Mouse (Mus musculus) kidney, postnatal 0 days (tissue): ENCODE measurements around the gene Rac3. TPM values are rescaled to one million over a fixed set of nuclear protein-coding genes. Genes with fewer than 3 reads are reported as not detected.
"Not testable (repeated sequence)": the region's sequence is repeated elsewhere in the genome, so short reads cannot be mapped to it uniquely, and the experiment has no call there.

Experiments
- ATAC-seq: fragments of 200-750 bp; cut with Nextera tagmentation; replicated peaks from 2 replicates; pipeline ENCODE4 v1.8.0; 2017; ENCODE audit warnings: low read depth, moderate number of reproducible peaks, moderate TSS enrichment, moderate library complexity; ENCODE audit not compliant: low FRiP score
- DNase-seq: peaks from one replicate; pipeline ENCODE4 v3.0.0-alpha.2; 2016; ENCODE audit warnings: low spot score
- H3K27ac ChIP-seq: fragments of 300-500 bp; sonication (generic); 2 replicates; pipeline ENCODE4 v1.5.1; 2014; ENCODE audit warnings: mild to moderate bottlenecking
- H3K27me3 ChIP-seq: fragments of 300-500 bp; sonication (generic); 2 replicates; pipeline ENCODE4 v1.6.1; 2014; ENCODE audit warnings: low read length, mixed read lengths; ENCODE audit not compliant: insufficient read depth
- H3K36me3 ChIP-seq: fragments of 300-500 bp; sonication (generic); 2 replicates; pipeline ENCODE4 v1.6.1; 2014; ENCODE audit warnings: low read length, mixed read lengths; ENCODE audit not compliant: insufficient read depth
- H3K4me1 ChIP-seq: fragments of 300-500 bp; sonication (generic); replicated peaks from 2 replicates; pipeline ENCODE4 v1.6.1; 2014; ENCODE audit warnings: antibody characterized with exemption, low read length, mixed read lengths; ENCODE audit not compliant: insufficient read depth
- H3K4me2 ChIP-seq: fragments of 300-500 bp; sonication (generic); 2 replicates; pipeline ENCODE4 v1.6.1; 2014; ENCODE audit warnings: mild to moderate bottlenecking, low read length, moderate library complexity, mixed read lengths
- H3K4me3 ChIP-seq: fragments of 300-500 bp; sonication (generic); replicated peaks from 2 replicates; pipeline ENCODE4 v1.5.1; 2014; ENCODE audit warnings: low read depth, low read length
- H3K9ac ChIP-seq: fragments of 300-500 bp; sonication (generic); 2 replicates; pipeline ENCODE4 v1.6.1; 2014; ENCODE audit warnings: low read depth, low read length
- H3K9me3 ChIP-seq: fragments of 300-500 bp; sonication (generic); replicated peaks from 2 replicates; pipeline ENCODE4 v1.6.1; 2016; ENCODE audit warnings: low read length, inconsistent platforms, mixed read lengths
- CTCF ChIP-seq: IDR thresholded peaks from 2 replicates; pipeline ENCODE4 v1.5.1; 2016; ENCODE audit warnings: antibody characterized with exemption, low read depth, mild to moderate bottlenecking, moderate library complexity
- WGBS: fragments of 180-500 bp; shearing (Covaris S2); extraction: QIAGEN DNeasy Blood & Tissue Kit; methylation state at CpG from one replicate; pipeline ENCODE4 v1.1.7; 2014; 5-methylcytosine and 5-hydroxymethylcytosine counted together
- polyA plus RNA-seq: library from polyadenylated mRNA; unstranded; fragments of >200 nt; fragmentation: Nextera tagmentation; extraction: Ambion mirVana; gene quantifications from 2 replicates; pipeline ENCODE4 v1.2.1, GENCODE M21; 2015

The Rac3 gene
- polyA plus RNA-seq, 1 experiment from 2014 or later = 23.4 TPM

- Histone ChIP-seq H3K36me3 (peaks cover 5% of the 10 kb centered on the region; the same call in 1 of the 2 replicates), H3K27ac (no peak overlapping the region), H3K4me1 (peaks cover 24% of the 10 kb centered on the region; the same call in 1 of the 2 replicates), H3K4me3 (no peak overlapping the region), H3K9ac (no peak overlapping the region), H3K27me3 (no peaks in the 10 kb centered on the region), H3K9me3 (no peaks in the 10 kb centered on the region), H3K4me2 (no peak overlapping the region)
- no peak for ATAC-seq
- TF ChIP-seq CTCF = no peak
- WGBS = 90% methylated on average over 7 of the region's 7 CpGs
- DNase-seq = no peak
These were observed 2.2 kb downstream of the Rac3 start for GRCm38 (mm10) chr11:120723509-120723908.

DNA sequence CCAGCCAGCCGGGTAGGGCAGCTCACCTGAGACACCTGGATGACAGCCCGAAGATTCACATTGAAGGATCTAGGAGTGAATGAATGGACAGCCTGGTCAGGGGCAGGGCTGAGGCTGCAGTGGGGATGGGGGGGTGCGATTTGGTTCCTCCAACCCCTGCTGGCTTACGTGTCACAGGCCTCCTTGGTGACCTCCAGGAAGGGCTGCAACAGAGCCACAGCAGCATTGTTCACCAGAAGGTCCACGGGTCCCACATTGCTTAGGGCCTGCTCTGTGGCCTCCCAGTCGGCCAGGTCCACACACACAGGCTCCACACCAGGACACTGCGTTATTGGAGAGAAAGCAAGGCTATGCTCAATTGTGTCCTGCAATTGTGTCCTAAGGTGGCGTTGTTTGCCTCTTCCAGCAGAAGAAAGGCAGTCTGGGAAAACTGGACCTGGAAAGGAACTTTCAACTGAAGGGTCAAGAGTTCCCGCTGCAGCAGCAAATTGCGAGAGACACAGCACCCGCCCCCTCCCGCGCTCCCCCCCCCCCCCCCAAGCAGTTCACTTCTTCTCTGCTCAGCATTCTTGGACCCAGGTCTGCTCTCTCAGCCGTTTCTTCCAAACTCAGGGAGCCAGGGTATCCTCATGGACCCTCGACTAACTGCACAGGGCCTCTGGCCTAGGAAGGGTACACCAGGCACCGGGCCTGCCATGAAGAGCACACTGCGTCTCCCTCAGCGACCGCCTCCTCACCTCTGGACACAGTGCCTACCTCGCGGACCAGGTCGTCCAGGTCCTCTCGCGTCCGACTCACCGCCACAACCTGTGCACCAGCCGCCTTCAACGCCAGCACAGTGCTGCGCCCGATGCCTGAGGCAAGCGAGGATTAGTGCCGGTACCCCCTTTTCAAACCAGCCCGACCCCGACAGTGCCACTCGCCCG, 5.2 kb downstream of the Rac3 start:
- peak overlapping the region; percentile 54 for H3K4me3 ChIP-seq
- peaks cover 3% of the 10 kb centered on the region; the same call in 1 of the 2 replicates for H3K36me3 ChIP-seq
- TF ChIP-seq CTCF = peak; percentile 9; the same call in 1 of the 2 replicates
- peak overlapping the region; percentile 54 for H3K9ac ChIP-seq
- H3K27me3 ChIP-seq = no peaks in the 10 kb centered on the region
- H3K4me2 ChIP-seq = peak overlapping the region; percentile 85
- ATAC-seq (peak; percentile 44), DNase-seq (no peak)
- peak overlapping the region; percentile 78 for H3K27ac ChIP-seq
- H3K4me1 ChIP-seq = peaks cover 16% of the 10 kb centered on the region; the same call in 1 of the 2 replicates
- WGBS = 18% methylated on average over 33 of the region's 36 CpGs
- H3K9me3 ChIP-seq = no peaks in the 10 kb centered on the region

DNA sequence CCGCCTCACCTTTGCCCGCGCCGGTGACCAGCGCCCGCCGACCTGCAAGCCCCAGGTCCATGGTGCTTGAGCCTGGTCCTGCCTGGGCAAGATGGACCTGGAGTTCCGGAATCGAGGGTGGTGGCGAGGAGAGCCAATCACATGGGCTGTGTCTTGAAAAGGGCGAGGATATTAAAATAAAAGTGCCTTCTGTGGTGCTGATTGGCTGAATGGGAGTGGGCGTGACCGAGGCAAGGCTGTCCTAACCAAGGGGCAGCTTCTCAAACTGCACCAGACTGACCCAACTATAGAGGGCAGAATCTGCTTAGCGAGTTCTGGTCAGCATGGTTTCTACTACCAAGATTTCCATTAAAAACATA, 5.9 kb downstream of the Rac3 start, which contains the start of gene Dcxr:
Gene Dcxr, minus strand, starts transcription at position 113 of the 359 bp plus-strand sequence.
- peak within 1 kb of the TSS; percentile 85 for H3K4me2 ChIP-seq
- H3K4me3 ChIP-seq = peak within 1 kb of the TSS; percentile 54
- peak within 1 kb of the TSS; percentile 78 for H3K27ac ChIP-seq
- no peaks in the 10 kb centered on the region for H3K27me3 ChIP-seq
- H3K9ac ChIP-seq = peak within 1 kb of the TSS; percentile 54
- peak; percentile 98 for DNase-seq
- peaks cover 10% of the 10 kb centered on the region; the same call in 1 of the 2 replicates for H3K4me1 ChIP-seq
- peak; percentile 68 for TF ChIP-seq CTCF
- peaks cover 3% of the 10 kb centered on the region; the same call in 1 of the 2 replicates for H3K36me3 ChIP-seq
- 0% methylated on average over 14 of the region's 14 CpGs for WGBS
- peak; percentile 88 for ATAC-seq
- no peaks in the 10 kb centered on the region for H3K9me3 ChIP-seq

GRCm38 (mm10) chr11:120727564-120727963, 6.3 kb downstream of the Rac3 start:
- H3K27me3 ChIP-seq = no peaks in the 10 kb centered on the region
- peaks cover 8% of the 10 kb centered on the region; the same call in 1 of the 2 replicates for H3K4me1 ChIP-seq
- no peak overlapping the region for H3K4me3 ChIP-seq
- no peak for ATAC-seq
- peaks cover 3% of the 10 kb centered on the region; the same call in 1 of the 2 replicates for H3K36me3 ChIP-seq
- WGBS = 58% methylated on average over 12 of the region's 12 CpGs
- no peak for TF ChIP-seq CTCF
- no peak overlapping the region for H3K9ac ChIP-seq
- no peak overlapping the region for H3K27ac ChIP-seq
- no peak for DNase-seq
- H3K9me3 ChIP-seq = no peaks in the 10 kb centered on the region
- H3K4me2 ChIP-seq = no peak overlapping the region

- DNase-seq (no peak), ATAC-seq (no peak)
- H3K9me3 ChIP-seq = no peaks in the 10 kb centered on the region
- WGBS = 70% methylated on average over 11 of the region's 11 CpGs
- no peak for TF ChIP-seq CTCF
- H3K4me2 ChIP-seq = no peak overlapping the region; the same call in 1 of the 2 replicates
- H3K27me3 ChIP-seq = no peaks in the 10 kb centered on the region
- H3K9ac ChIP-seq = peak overlapping the region; percentile 5; the same call in 1 of the 2 replicates
- no peak overlapping the region for H3K4me3 ChIP-seq
- peaks cover 8% of the 10 kb centered on the region; the same call in 1 of the 2 replicates for H3K4me1 ChIP-seq
- H3K36me3 ChIP-seq = peaks cover 3% of the 10 kb centered on the region; the same call in 1 of the 2 replicates
- no peak overlapping the region for H3K27ac ChIP-seq
These were observed 7.4 kb downstream of the Rac3 start for GRCm38 (mm10) chr11:120728530-120729240.

GRCm38 (mm10) chr11:120729432-120730050, 8.3 kb downstream of the Rac3 start:
- not testable (repeated sequence) for H3K4me1 ChIP-seq, H3K36me3 ChIP-seq, H3K9me3 ChIP-seq, H3K27ac ChIP-seq, H3K27me3 ChIP-seq, H3K4me3 ChIP-seq
- Histone ChIP-seq H3K4me2 (peak overlapping the region; percentile 30), H3K9ac (peak overlapping the region; percentile 5; the same call in 1 of the 2 replicates)
- ATAC-seq (0 out of 2 replicates have a peak, but pooled peaks have one; percentile 29), DNase-seq (peak; percentile 77)
- WGBS = 2% methylated on average over 17 of the region's 21 CpGs
